Mouse (Mus musculus): ENCODE data around the gene Ffar4.

- TF ChIP-seq CTCF (IDR thresholded peaks at IDR 0.05; ENCODE audit: control insufficient read depth, insufficient read depth, insufficient replicate concordance, low read depth, low read length) (no peak), POLR2A (IDR thresholded peaks at IDR 0.05; ENCODE audit: control insufficient read depth, low read depth, low read length) (no peak)
Observed at GRCm38 (mm10) chr19:38091512-38091985, 5.3 kb upstream of the Ffar4 start.

Measured in testis, adult 2 months (tissue).